Mouse (Mus musculus) lung, adult 18-20 months (tissue): ENCODE measurements around the gene Stoml1.

Source experiments
- DNase-seq, 2 experiments: peaks; one replicate each; pipeline ENCODE4 v3.0.0; 2022; ENCODE audit warnings: mixed read lengths in 2 of 2

Gene Stoml1

DNA sequence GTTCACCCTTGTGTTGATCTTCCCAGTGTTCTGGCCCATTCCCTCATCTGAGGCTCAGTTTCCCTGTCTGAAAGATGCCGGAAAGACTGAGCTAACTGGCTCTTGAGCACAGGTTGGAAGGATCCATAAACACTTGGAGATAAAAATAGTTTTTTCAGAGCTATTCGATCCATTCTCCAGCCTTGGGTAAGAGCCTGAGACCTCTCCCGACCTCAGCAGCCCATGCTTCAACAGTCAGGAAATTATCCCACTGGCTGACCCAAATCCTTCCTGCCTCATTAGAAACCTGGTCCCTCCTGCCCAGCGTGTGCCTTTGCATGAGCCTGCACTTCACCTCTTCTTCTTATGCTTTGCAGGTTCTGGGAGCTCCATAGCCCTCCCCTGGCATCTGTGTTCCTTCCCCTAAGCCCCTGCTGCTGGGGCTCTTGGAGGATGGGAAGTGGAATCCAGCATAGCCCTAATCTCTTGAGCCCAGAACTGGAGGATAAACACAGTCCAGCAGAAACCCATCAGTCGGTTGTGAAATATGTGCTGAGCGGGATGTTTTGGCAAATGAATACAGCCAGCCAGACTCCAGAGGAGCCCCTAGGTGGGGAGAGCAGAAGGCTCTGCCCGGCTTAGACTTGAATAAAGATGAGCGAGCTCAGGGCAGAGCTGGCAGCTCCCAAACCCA, 50.8 kb downstream of the Stoml1 start:
- peak; percentile 44 to 45 for DNase-seq

DNA sequence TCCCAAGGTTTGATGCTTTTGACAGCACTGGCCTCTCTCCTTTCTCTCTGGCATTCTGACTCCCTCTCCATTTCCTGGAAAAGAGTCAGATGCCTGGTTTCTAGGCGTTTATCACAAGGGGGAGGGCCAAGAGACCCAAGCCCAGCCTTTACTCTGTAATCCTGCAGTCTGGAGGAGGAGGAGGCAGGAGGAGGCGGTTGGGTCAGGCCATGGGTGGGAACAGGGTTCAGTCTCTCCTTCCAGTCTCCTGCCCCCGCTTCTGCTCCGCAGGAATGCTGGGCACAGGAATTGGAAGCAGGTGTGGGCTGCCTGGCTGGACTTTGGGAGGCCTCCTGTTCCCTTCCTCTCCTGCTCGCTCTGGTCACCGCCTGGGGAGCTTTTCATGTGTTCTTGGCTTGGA, 52.7 kb downstream of the Stoml1 start:
- DNase-seq = peak; percentile 52 to 57

DNA sequence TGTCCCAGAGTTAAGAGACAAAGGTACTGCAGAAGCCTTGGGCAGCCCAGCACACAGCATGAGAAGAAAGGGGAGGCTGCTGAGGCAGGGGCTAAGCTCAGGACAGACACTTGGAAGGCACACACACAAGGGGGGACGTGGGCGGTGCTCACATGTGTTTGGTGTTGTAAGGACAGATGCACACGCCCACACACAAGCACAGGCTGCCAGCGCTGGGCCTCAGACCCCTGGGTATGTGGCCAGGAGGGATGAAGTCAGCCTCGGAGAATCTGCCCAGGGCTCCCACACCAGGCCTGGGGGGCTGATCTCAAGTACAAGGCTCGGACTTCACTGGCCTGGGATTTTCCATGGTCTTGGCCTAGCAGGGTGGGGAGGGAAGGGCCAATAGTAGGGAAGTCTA, 55.4 kb downstream of the Stoml1 start:
- peak; percentile 53 to 64 for DNase-seq

- DNase-seq = peak; percentile 47 to 55
Observed at GRCm38 (mm10) chr9:58310043-58310660, 57.2 kb downstream of the Stoml1 start.

DNA sequence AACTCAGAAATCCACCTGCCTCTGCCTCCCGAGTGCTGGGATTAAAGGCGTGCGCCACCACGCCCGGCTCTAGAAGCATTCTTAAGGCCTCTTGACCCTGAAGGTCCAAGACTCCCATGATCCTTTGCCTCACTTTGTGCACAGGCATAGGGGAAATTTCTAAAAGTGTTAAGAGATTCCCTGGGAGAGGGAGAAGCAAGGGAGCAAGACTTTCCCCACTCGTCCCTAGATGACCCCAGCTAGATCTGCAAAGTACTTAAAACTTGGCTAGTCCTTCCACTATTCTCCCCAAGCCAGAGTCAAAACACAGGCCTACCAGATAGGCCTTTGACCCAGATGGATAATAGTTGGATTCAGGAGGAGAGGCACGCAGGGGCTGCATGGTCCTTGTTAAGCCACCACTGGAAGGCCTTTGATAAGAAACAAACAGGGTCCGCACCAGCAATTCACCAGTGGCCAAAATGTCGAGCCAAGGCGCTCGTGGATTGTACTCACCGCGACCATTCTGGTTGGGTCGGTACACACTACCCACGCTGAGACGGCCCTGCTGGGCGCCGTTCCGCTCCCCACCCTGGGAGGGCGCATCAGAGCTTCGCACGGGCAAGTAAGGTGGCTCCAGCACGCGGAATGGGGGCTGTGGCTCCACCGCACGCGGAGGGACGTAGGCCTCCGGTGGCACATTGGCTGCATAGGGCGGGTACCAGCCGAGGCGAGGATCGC, 58.4 kb downstream of the Stoml1 start:
- no peak for DNase-seq
